Mouse (Mus musculus): ENCODE results near the gene Egln2.

Gene Egln2

GRCm38 (mm10) chr7:27166614-27167474 is at the start of gene Egln2:
Gene Egln2, minus strand, starts transcription at chr7:27166802.
- peak within 1 kb of the TSS; percentile 89 for H3K4me3 ChIP-seq (replicated peaks; ENCODE audit: low read length)
- H3K27me3 ChIP-seq (ENCODE audit: insufficient read depth, low read length), result no peaks in the 10 kb centered on the region
- H3K9me3 ChIP-seq (ENCODE audit: low read length), result no peaks in the 10 kb centered on the region
- peaks cover 60% of the 10 kb centered on the region for H3K4me1 ChIP-seq (replicated peaks; ENCODE audit: low read depth, low read length)
- H3K36me3 ChIP-seq (ENCODE audit: insufficient read depth, low read length), result peaks cover 71% of the 10 kb centered on the region
- TF ChIP-seq CTCF (conservative IDR thresholded peaks at IDR 0.05; ENCODE audit: low read length) (no peak), NANOG (IDR thresholded peaks at IDR 0.05; ENCODE audit: borderline replicate concordance, low read length) (no peak), POU5F1 (IDR thresholded peaks at IDR 0.05; ENCODE audit: borderline replicate concordance, low read length) (no peak)

GRCm38 (mm10) chr7:27212626-27213025 is 46.0 kb upstream of the Egln2 start:
- no peaks in the 10 kb centered on the region for H3K9me3 ChIP-seq (ENCODE audit: low read length)
- no peak overlapping the region for H3K4me3 ChIP-seq (replicated peaks; ENCODE audit: low read length)
- H3K4me1 ChIP-seq (replicated peaks; ENCODE audit: low read depth, low read length), result peaks cover 23% of the 10 kb centered on the region
- peaks cover 92% of the 10 kb centered on the region for H3K36me3 ChIP-seq (ENCODE audit: insufficient read depth, low read length)
- TF ChIP-seq POU5F1 (IDR thresholded peaks at IDR 0.05; ENCODE audit: borderline replicate concordance, low read length), result no peak
- TF ChIP-seq CTCF (conservative IDR thresholded peaks at IDR 0.05; ENCODE audit: low read length), result no peak
- no peak for TF ChIP-seq NANOG (IDR thresholded peaks at IDR 0.05; ENCODE audit: borderline replicate concordance, low read length)
- no peaks in the 10 kb centered on the region for H3K27me3 ChIP-seq (ENCODE audit: insufficient read depth, low read length)

GRCm38 (mm10) chr7:27203730-27204449 is 37.3 kb upstream of the Egln2 start:
- Histone ChIP-seq H3K27me3 (ENCODE audit: insufficient read depth, low read length) (no peaks in the 10 kb centered on the region), H3K4me1 (replicated peaks; ENCODE audit: low read depth, low read length) (peaks cover 38% of the 10 kb centered on the region), H3K4me3 (replicated peaks; ENCODE audit: low read length) (no peak overlapping the region), H3K9me3 (ENCODE audit: low read length) (no peaks in the 10 kb centered on the region), H3K36me3 (ENCODE audit: insufficient read depth, low read length) (peaks cover 88% of the 10 kb centered on the region)
- TF ChIP-seq POU5F1 (IDR thresholded peaks at IDR 0.05; ENCODE audit: borderline replicate concordance, low read length), result no peak
- TF ChIP-seq CTCF (conservative IDR thresholded peaks at IDR 0.05; ENCODE audit: low read length), result no peak
- no peak for TF ChIP-seq NANOG (IDR thresholded peaks at IDR 0.05; ENCODE audit: borderline replicate concordance, low read length)

- Histone ChIP-seq H3K9me3 (ENCODE audit: low read length) (no peaks in the 10 kb centered on the region), H3K4me3 (replicated peaks; ENCODE audit: low read length) (0 out of 2 replicates have a peak overlapping the region, but pooled peaks have one; percentile 24), H3K36me3 (ENCODE audit: insufficient read depth, low read length) (peaks cover 71% of the 10 kb centered on the region), H3K27me3 (ENCODE audit: insufficient read depth, low read length) (no peaks in the 10 kb centered on the region), H3K4me1 (replicated peaks; ENCODE audit: low read depth, low read length) (peaks cover 67% of the 10 kb centered on the region)
- TF ChIP-seq NANOG (IDR thresholded peaks at IDR 0.05; ENCODE audit: borderline replicate concordance, low read length) (peak; percentile 23; the same call in 1 of the 2 replicates), POU5F1 (IDR thresholded peaks at IDR 0.05; ENCODE audit: borderline replicate concordance, low read length) (no peak)
These were observed 32.2 kb upstream of the Egln2 start for GRCm38 (mm10) chr7:27198779-27199178.

GRCm38 (mm10) chr7:27198355-27198754 is 31.8 kb upstream of the Egln2 start:
- Histone ChIP-seq H3K9me3 (ENCODE audit: low read length) (no peaks in the 10 kb centered on the region), H3K4me1 (replicated peaks; ENCODE audit: low read depth, low read length) (peaks cover 67% of the 10 kb centered on the region), H3K36me3 (ENCODE audit: insufficient read depth, low read length) (peaks cover 71% of the 10 kb centered on the region), H3K27me3 (ENCODE audit: insufficient read depth, low read length) (no peaks in the 10 kb centered on the region), H3K4me3 (replicated peaks; ENCODE audit: low read length) (0 out of 2 replicates have a peak overlapping the region, but pooled peaks have one; percentile 24)
- no peak for TF ChIP-seq NANOG (IDR thresholded peaks at IDR 0.05; ENCODE audit: borderline replicate concordance, low read length)
- TF ChIP-seq CTCF (conservative IDR thresholded peaks at IDR 0.05; ENCODE audit: low read length), result no peak
- no peak for TF ChIP-seq POU5F1 (IDR thresholded peaks at IDR 0.05; ENCODE audit: borderline replicate concordance, low read length)

GRCm38 (mm10) chr7:27197634-27198033 is 31.0 kb upstream of the Egln2 start:
- Histone ChIP-seq H3K4me1 (replicated peaks; ENCODE audit: low read depth, low read length) (peaks cover 67% of the 10 kb centered on the region), H3K36me3 (ENCODE audit: insufficient read depth, low read length) (peaks cover 71% of the 10 kb centered on the region), H3K27me3 (ENCODE audit: insufficient read depth, low read length) (no peaks in the 10 kb centered on the region), H3K4me3 (replicated peaks; ENCODE audit: low read length) (peak overlapping the region; percentile 66), H3K9me3 (ENCODE audit: low read length) (no peaks in the 10 kb centered on the region)
- TF ChIP-seq POU5F1 (IDR thresholded peaks at IDR 0.05; ENCODE audit: borderline replicate concordance, low read length) (no peak), CTCF (conservative IDR thresholded peaks at IDR 0.05; ENCODE audit: low read length) (no peak), NANOG (IDR thresholded peaks at IDR 0.05; ENCODE audit: borderline replicate concordance, low read length) (no peak)

- no peaks in the 10 kb centered on the region for H3K9me3 ChIP-seq (ENCODE audit: low read length)
- H3K4me1 ChIP-seq (replicated peaks; ENCODE audit: low read depth, low read length), result peaks cover 67% of the 10 kb centered on the region
- no peak for TF ChIP-seq CTCF (conservative IDR thresholded peaks at IDR 0.05; ENCODE audit: low read length)
- TF ChIP-seq NANOG (IDR thresholded peaks at IDR 0.05; ENCODE audit: borderline replicate concordance, low read length), result no peak
- TF ChIP-seq POU5F1 (IDR thresholded peaks at IDR 0.05; ENCODE audit: borderline replicate concordance, low read length), result no peak
- H3K27me3 ChIP-seq (ENCODE audit: insufficient read depth, low read length), result no peaks in the 10 kb centered on the region
- peak overlapping the region; percentile 66 for H3K4me3 ChIP-seq (replicated peaks; ENCODE audit: low read length)
- H3K36me3 ChIP-seq (ENCODE audit: insufficient read depth, low read length), result peaks cover 71% of the 10 kb centered on the region
These were observed 30.5 kb upstream of the Egln2 start for GRCm38 (mm10) chr7:27197136-27197535.

All from E14TG2a.4 (cell line).